Mouse (Mus musculus) forebrain, postnatal 0 days (tissue): ENCODE results near the gene Tra2b. TPM values are rescaled to one million over a fixed set of nuclear protein-coding genes. Genes with fewer than 3 reads are reported as not detected.

Source experiments
- ATAC-seq: fragments of 200-750 bp; cut with Nextera tagmentation; 2 replicates; pipeline ENCODE4 v1.8.0; 2017; ENCODE audit warnings: mild to moderate bottlenecking, moderate library complexity
- DNase-seq: peaks from one replicate; pipeline ENCODE4 v3.0.0-alpha.2; 2015
- H3K27ac ChIP-seq: fragments of 300-500 bp; sonication (generic); 2 replicates; pipeline ENCODE4 v1.5.1; 2014; ENCODE audit warnings: low read depth, mild to moderate bottlenecking, antibody characterized with exemption, low read length, moderate library complexity, mixed read lengths
- H3K27me3 ChIP-seq: fragments of 300-500 bp; sonication (generic); 2 replicates; pipeline ENCODE4 v1.6.1; 2014; ENCODE audit warnings: mild to moderate bottlenecking, low read length, mixed read lengths; ENCODE audit not compliant: insufficient read depth
- H3K36me3 ChIP-seq: fragments of 300-500 bp; sonication (generic); 2 replicates; pipeline ENCODE4 v1.6.1; 2014; ENCODE audit warnings: mild to moderate bottlenecking, moderate library complexity; ENCODE audit not compliant: insufficient read depth
- H3K4me1 ChIP-seq: fragments of 300-500 bp; sonication (generic); 2 replicates; pipeline ENCODE4 v1.6.1; 2014; ENCODE audit warnings: antibody characterized with exemption; ENCODE audit not compliant: insufficient read depth
- H3K4me2 ChIP-seq: fragments of 300-500 bp; sonication (generic); 2 replicates; pipeline ENCODE4 v1.6.1; 2014; ENCODE audit warnings: low read depth, mild to moderate bottlenecking, moderate library complexity
- H3K4me3 ChIP-seq: fragments of 300-500 bp; sonication (generic); 2 replicates; pipeline ENCODE4 v1.5.1; 2014; ENCODE audit warnings: low read depth, low read length, mixed read lengths
- H3K9ac ChIP-seq: fragments of 300-500 bp; sonication (generic); 2 replicates; pipeline ENCODE4 v1.6.1; 2014; ENCODE audit warnings: mild to moderate bottlenecking
- H3K9me3 ChIP-seq: fragments of 300-500 bp; sonication (generic); 2 replicates; pipeline ENCODE4 v1.6.1; 2016; ENCODE audit warnings: low read length
- CTCF ChIP-seq: sonication (generic); IDR thresholded peaks from 2 replicates; pipeline ENCODE4 v1.5.1; 2016; ENCODE audit warnings: antibody characterized with exemption, control low read depth, low read depth
- WGBS: fragments of 180-500 bp; shearing (Covaris S2); extraction: QIAGEN DNeasy Blood & Tissue Kit; methylation state at CpG from one replicate; pipeline ENCODE4 v1.1.7; 2014; 5-methylcytosine and 5-hydroxymethylcytosine counted together
- polyA plus RNA-seq: library from polyadenylated mRNA; unstranded; fragments of >200 nt; fragmentation: Nextera tagmentation; extraction: Ambion mirVana; gene quantifications from 2 replicates; pipeline ENCODE4 v1.2.1, GENCODE M21; 2015
- total RNA-seq: library from RNA; depleted of rRNA; stranded (reverse); fragments of >200 nt; gene quantifications from 2 replicates; pipeline ENCODE4 v1.2.3, GENCODE M21; 2014; rRNA removed

Gene Tra2b
- total and polyA plus RNA-seq, 2 experiments from 2014 or later: 216 to 248 TPM

DNA sequence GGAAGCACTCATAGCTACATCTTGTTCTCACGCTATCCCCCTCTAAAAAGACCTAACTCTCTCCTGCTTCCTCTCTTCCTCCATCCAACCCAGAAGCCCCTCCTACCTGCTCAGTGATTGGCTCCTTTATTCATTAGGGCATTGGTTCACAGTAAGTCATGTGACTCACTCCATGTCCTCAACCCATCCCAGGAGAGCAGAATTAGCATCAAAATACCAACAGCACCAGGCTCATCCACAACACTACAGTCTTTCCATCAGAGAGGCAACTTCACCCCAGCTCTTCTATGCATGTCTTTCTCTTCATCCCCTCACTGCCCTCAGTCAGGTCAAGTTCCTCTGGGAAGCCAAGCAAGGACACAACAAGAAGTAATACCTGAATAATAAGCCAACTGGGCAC lies 65.3 kb downstream of the Tra2b start:
- H3K27ac ChIP-seq: no peak overlapping the region
- 63% methylated on average over 1 of the region's 1 CpGs for WGBS
- H3K4me2 ChIP-seq: no peak overlapping the region
- no peaks in the 10 kb centered on the region for H3K36me3 ChIP-seq
- DNase-seq (no peak), ATAC-seq (no peak)
- H3K9me3 ChIP-seq: no peaks in the 10 kb centered on the region
- H3K4me3 ChIP-seq: no peak overlapping the region
- no peak for TF ChIP-seq CTCF
- H3K4me1 ChIP-seq: no peaks in the 10 kb centered on the region
- no peaks in the 10 kb centered on the region for H3K27me3 ChIP-seq
- H3K9ac ChIP-seq: no peak overlapping the region

Other genes starting within 250 kb of the Tra2b start
- 11.2 and 12.2 TPM in 2 replicates for gene Igf2bp2, start 102.7 kb downstream of the Tra2b start, total RNA-seq
- 4.7 and 5.6 TPM in 2 replicates for gene Igf2bp2, start 102.7 kb downstream of the Tra2b start, polyA plus RNA-seq
- 30.5 and 37.4 TPM in 2 replicates for gene Etv5, start 173.7 kb upstream of the Tra2b start, total RNA-seq
- 28.6 and 32.5 TPM in 2 replicates for gene Etv5, start 173.7 kb upstream of the Tra2b start, polyA plus RNA-seq